Mouse (Mus musculus): ENCODE data around the gene Gm11564. TPM values are rescaled to one million over a fixed set of nuclear protein-coding genes. Genes with fewer than 3 reads are reported as not detected.
"Not testable (repeated sequence)": the region's sequence is repeated elsewhere in the genome, so short reads cannot be mapped to it uniquely, and the experiment has no call there.

The Gm11564 gene
- polyA plus RNA-seq, 1 experiment from 2014 or later: not detected

DNA sequence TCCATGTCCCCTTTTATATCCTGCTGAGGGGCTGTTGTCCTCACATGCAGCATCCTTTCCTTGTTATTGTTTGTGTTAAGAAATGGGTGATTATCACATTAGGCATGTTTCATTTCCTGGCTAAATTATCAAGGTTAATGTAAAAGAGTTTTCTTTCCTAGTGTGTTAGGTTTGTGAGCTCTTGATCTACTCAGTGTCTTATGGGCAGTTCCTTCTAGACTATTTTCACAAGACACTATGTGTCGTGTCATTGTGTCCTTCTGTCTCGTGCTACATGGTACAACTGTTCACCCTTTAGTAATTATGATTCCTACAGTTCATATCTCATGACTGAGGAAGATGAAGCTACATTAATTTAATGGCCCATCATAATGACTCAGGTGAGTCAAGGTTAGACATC, 22.1 kb downstream of the Gm11564 start, which contains the start of gene Gm11596:
Gene Gm11596 (minus strand): TSS at position 101 of the 400 bp plus-strand sequence.
- H3K4me3 ChIP-seq: no peak within 1 kb of the TSS
- WGBS: 80% methylated on average over 2 of the region's 2 CpGs
- no peaks in the 10 kb centered on the region for H3K4me1 ChIP-seq
- H3K27ac ChIP-seq: no peak within 1 kb of the TSS
- no peaks in the 10 kb centered on the region for H3K9me3 ChIP-seq
- H3K4me2 ChIP-seq (replicated peaks): no peak within 1 kb of the TSS
- H3K36me3 ChIP-seq: no peaks in the 10 kb centered on the region
- 0 out of 2 replicates have a peak, but pooled peaks cover 4% of the 10 kb centered on the region for H3K27me3 ChIP-seq
- H3K9ac ChIP-seq: no peak within 1 kb of the TSS
- ATAC-seq (ENCODE audit: insufficient number of reproducible peaks, insufficient read depth, low FRiP score, low TSS enrichment): no peak

DNA sequence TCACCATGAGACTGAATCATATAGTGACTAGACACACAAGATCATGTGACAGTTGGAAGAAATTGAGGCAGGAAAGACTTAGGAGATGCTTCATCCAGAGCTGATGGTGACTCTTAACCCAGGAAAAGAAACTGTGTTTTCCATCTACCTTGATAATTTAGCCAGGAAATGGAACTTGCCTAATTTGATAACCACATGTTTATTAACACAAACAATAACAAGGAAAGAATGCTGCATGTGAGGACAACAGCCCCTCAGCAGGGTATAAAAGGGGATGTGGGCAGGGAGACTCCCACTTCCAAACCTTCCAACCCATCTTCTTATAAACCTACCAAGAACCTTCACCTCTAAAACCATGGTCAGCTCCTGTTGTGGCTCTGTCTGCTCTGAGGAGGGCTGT, 30.6 kb downstream of the Gm11564 start, which contains the start of gene Krtap4-9:
Gene Krtap4-9 (plus strand): TSS at position 301 of the 400 bp plus-strand sequence.
- H3K9me3 ChIP-seq; H3K27me3 ChIP-seq; H3K4me1 ChIP-seq; H3K4me3 ChIP-seq; H3K36me3 ChIP-seq; H3K9ac ChIP-seq; H3K4me2 ChIP-seq (replicated peaks); ATAC-seq (ENCODE audit: insufficient number of reproducible peaks, insufficient read depth, low FRiP score, low TSS enrichment); H3K27ac ChIP-seq: not testable (repeated sequence)

DNA sequence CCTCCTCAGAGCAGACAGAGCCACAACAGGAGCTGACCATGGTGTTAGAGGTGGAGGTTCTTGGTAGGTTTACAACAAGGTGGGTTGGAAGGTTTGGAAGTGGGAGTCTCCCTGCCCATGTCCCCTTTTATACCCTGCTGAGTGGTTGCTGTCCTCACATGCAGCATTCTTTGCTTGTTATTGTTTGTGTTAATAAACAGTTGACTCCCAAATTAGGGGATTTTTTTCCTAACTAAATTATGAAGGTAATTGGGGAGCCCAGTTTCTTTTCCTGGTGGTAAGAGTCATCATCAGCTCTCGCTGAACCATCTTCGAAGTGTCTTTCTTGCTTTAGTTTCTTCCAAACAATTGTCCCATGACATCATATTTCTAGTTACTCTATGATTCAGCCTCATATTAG, 34.9 kb downstream of the Gm11564 start, which contains the start of gene Krtap4-8:
Gene Krtap4-8 (minus strand): TSS at position 101 of the 400 bp plus-strand sequence.
- H3K27ac ChIP-seq: no peak within 1 kb of the TSS
- ATAC-seq (ENCODE audit: insufficient number of reproducible peaks, insufficient read depth, low FRiP score, low TSS enrichment): no peak
- 91% methylated on average over 2 of the region's 2 CpGs for WGBS
- no peaks in the 10 kb centered on the region for H3K27me3 ChIP-seq
- H3K4me1 ChIP-seq: no peaks in the 10 kb centered on the region
- H3K4me3 ChIP-seq: no peak within 1 kb of the TSS
- H3K36me3 ChIP-seq: no peaks in the 10 kb centered on the region
- H3K9me3 ChIP-seq: no peaks in the 10 kb centered on the region
- H3K4me2 ChIP-seq (replicated peaks): no peak within 1 kb of the TSS
- no peak within 1 kb of the TSS for H3K9ac ChIP-seq

DNA sequence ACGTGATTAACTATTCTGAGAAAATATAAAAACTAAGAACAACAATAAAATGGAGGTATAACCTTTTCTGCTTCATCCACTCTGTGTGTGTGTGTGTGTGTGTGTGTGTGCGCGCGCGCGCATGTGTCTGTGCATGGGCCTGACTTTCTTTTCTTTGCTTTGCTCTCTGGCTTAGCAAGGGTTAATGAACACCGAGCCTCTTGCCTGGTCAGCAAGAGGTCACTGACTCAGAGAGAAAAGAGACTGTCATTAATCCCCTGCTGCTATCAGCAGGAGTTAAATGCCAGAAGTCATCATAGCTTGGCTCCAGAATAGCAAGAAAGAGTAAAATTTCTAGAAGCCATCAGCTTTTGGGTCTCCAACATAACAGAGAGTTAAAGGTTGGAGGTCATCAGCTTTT, 37.1 kb downstream of the Gm11564 start:
- Histone ChIP-seq H3K9ac (no peak overlapping the region), H3K9me3 (no peaks in the 10 kb centered on the region), H3K27ac (no peak overlapping the region), H3K4me1 (no peaks in the 10 kb centered on the region), H3K4me2 (replicated peaks) (no peak overlapping the region), H3K4me3 (no peak overlapping the region), H3K27me3 (no peaks in the 10 kb centered on the region), H3K36me3 (no peaks in the 10 kb centered on the region)
- 55% methylated on average over 7 of the region's 7 CpGs for WGBS
- ATAC-seq (ENCODE audit: insufficient number of reproducible peaks, insufficient read depth, low FRiP score, low TSS enrichment): no peak

- not testable (repeated sequence) for ATAC-seq (ENCODE audit: insufficient number of reproducible peaks, insufficient read depth, low FRiP score, low TSS enrichment); H3K9me3 ChIP-seq; H3K27me3 ChIP-seq; H3K4me1 ChIP-seq; H3K4me3 ChIP-seq; H3K36me3 ChIP-seq; H3K9ac ChIP-seq; H3K27ac ChIP-seq; H3K4me2 ChIP-seq (replicated peaks)
These were observed 42.7 kb downstream of the Gm11564 start, which contains the start of gene Gm11595 for GRCm38 (mm10) chr11:99772813-99773212. TSS of gene Gm11595 (minus strand) at chr11:99772913.

- H3K27me3 ChIP-seq: no peaks in the 10 kb centered on the region
- no peak overlapping the region for H3K4me2 ChIP-seq (replicated peaks)
- ATAC-seq (ENCODE audit: insufficient number of reproducible peaks, insufficient read depth, low FRiP score, low TSS enrichment): no peak
- H3K4me3 ChIP-seq: no peak overlapping the region
- no peak overlapping the region for H3K27ac ChIP-seq
- H3K9me3 ChIP-seq: no peaks in the 10 kb centered on the region
- WGBS: 69% methylated on average over 2 of the region's 2 CpGs
- no peak overlapping the region for H3K9ac ChIP-seq
- no peaks in the 10 kb centered on the region for H3K4me1 ChIP-seq
- no peaks in the 10 kb centered on the region for H3K36me3 ChIP-seq
These were observed 47.1 kb downstream of the Gm11564 start for GRCm38 (mm10) chr11:99768410-99768809.

Other genes starting within 250 kb of the Gm11564 start
- gene Krtap3-1, start 249.0 kb downstream of the Gm11564 start, polyA plus RNA-seq (2016; fragmentation: Nextera tagmentation; extraction: Ambion mirVana): not detected in 2 replicates
- gene Krtap1-5, start 234.7 kb downstream of the Gm11564 start, polyA plus RNA-seq (2016; fragmentation: Nextera tagmentation; extraction: Ambion mirVana): not detected in 2 replicates
- gene Krtap1-4, start 232.0 kb downstream of the Gm11564 start, polyA plus RNA-seq (2016; fragmentation: Nextera tagmentation; extraction: Ambion mirVana): not detected in 2 replicates
- gene Krtap1-3, start 224.3 kb downstream of the Gm11564 start, polyA plus RNA-seq (2016; fragmentation: Nextera tagmentation; extraction: Ambion mirVana): not detected in 2 replicates
- not detected in 2 replicates for gene Krtap9-3, start 217.6 kb downstream of the Gm11564 start, polyA plus RNA-seq (2016; fragmentation: Nextera tagmentation; extraction: Ambion mirVana)
- gene Gm11938, start 212.4 kb downstream of the Gm11564 start, polyA plus RNA-seq (2016; fragmentation: Nextera tagmentation; extraction: Ambion mirVana): not detected in 2 replicates
- gene Gm11937, start 205.5 kb downstream of the Gm11564 start, polyA plus RNA-seq (2016; fragmentation: Nextera tagmentation; extraction: Ambion mirVana): not detected in 2 replicates
- gene Krtap2-4, start 200.8 kb downstream of the Gm11564 start, polyA plus RNA-seq (2016; fragmentation: Nextera tagmentation; extraction: Ambion mirVana): not detected in 2 replicates
- gene Gm11562, start 195.2 kb downstream of the Gm11564 start, polyA plus RNA-seq (2016; fragmentation: Nextera tagmentation; extraction: Ambion mirVana): not detected in 2 replicates
- gene Krtap4-1, start 187.4 kb downstream of the Gm11564 start, polyA plus RNA-seq (2016; fragmentation: Nextera tagmentation; extraction: Ambion mirVana): not detected in 2 replicates
- gene Krtap4-2, start 180.6 kb downstream of the Gm11564 start, polyA plus RNA-seq (2016; fragmentation: Nextera tagmentation; extraction: Ambion mirVana): not detected in 2 replicates
- not detected in 2 replicates for gene Krtap4-7, start 171.6 kb downstream of the Gm11564 start, polyA plus RNA-seq (2016; fragmentation: Nextera tagmentation; extraction: Ambion mirVana)
- gene Gm11555, start 165.4 kb downstream of the Gm11564 start, polyA plus RNA-seq (2016; fragmentation: Nextera tagmentation; extraction: Ambion mirVana): not detected in 2 replicates
- not detected in 2 replicates for gene Gm11563, start 156.7 kb downstream of the Gm11564 start, polyA plus RNA-seq (2016; fragmentation: Nextera tagmentation; extraction: Ambion mirVana)
- not detected in 2 replicates for gene Krtap4-6, start 149.7 kb downstream of the Gm11564 start, polyA plus RNA-seq (2016; fragmentation: Nextera tagmentation; extraction: Ambion mirVana)
- not detected in 2 replicates for gene Gm14190, start 124.9 kb downstream of the Gm11564 start, polyA plus RNA-seq (2016; fragmentation: Nextera tagmentation; extraction: Ambion mirVana)
- gene Gm14180, start 81.4 kb downstream of the Gm11564 start, polyA plus RNA-seq (2016; fragmentation: Nextera tagmentation; extraction: Ambion mirVana): not detected in 2 replicates
- gene Gm11595, start 42.8 kb downstream of the Gm11564 start, polyA plus RNA-seq (2016; fragmentation: Nextera tagmentation; extraction: Ambion mirVana): not detected in 2 replicates
- gene Krtap4-8, start 35.0 kb downstream of the Gm11564 start, polyA plus RNA-seq (2016; fragmentation: Nextera tagmentation; extraction: Ambion mirVana): not detected in 2 replicates
- gene Krtap4-9, start 30.5 kb downstream of the Gm11564 start, polyA plus RNA-seq (2016; fragmentation: Nextera tagmentation; extraction: Ambion mirVana): not detected in 2 replicates
- gene Gm11596, start 22.2 kb downstream of the Gm11564 start, polyA plus RNA-seq (2016; fragmentation: Nextera tagmentation; extraction: Ambion mirVana): not detected in 2 replicates
- not detected in 2 replicates for gene Gm11569, start 16.7 kb downstream of the Gm11564 start, polyA plus RNA-seq (2016; fragmentation: Nextera tagmentation; extraction: Ambion mirVana)
- not detected in 2 replicates for gene Gm11554, start 11.2 kb downstream of the Gm11564 start, polyA plus RNA-seq (2016; fragmentation: Nextera tagmentation; extraction: Ambion mirVana)
- not detected in 2 replicates for gene Krtap4-13, start 5.8 kb downstream of the Gm11564 start, polyA plus RNA-seq (2016; fragmentation: Nextera tagmentation; extraction: Ambion mirVana)
- gene 2300003K06Rik, start 22.4 kb upstream of the Gm11564 start, polyA plus RNA-seq (2016; fragmentation: Nextera tagmentation; extraction: Ambion mirVana): not detected in 2 replicates
- not detected in 2 replicates for gene Krtap4-16, start 35.9 kb upstream of the Gm11564 start, polyA plus RNA-seq (2016; fragmentation: Nextera tagmentation; extraction: Ambion mirVana)
- not detected in 2 replicates for gene Gm11568, start 42.3 kb upstream of the Gm11564 start, polyA plus RNA-seq (2016; fragmentation: Nextera tagmentation; extraction: Ambion mirVana)
- not detected in 2 replicates for gene Gm11559, start 48.8 kb upstream of the Gm11564 start, polyA plus RNA-seq (2016; fragmentation: Nextera tagmentation; extraction: Ambion mirVana)
- gene Krtap9-1, start 57.7 kb upstream of the Gm11564 start, polyA plus RNA-seq (2016; fragmentation: Nextera tagmentation; extraction: Ambion mirVana): not detected in 2 replicates
- gene Gm11567, start 63.5 kb upstream of the Gm11564 start, polyA plus RNA-seq (2016; fragmentation: Nextera tagmentation; extraction: Ambion mirVana): not detected in 2 replicates
- not detected in 2 replicates for gene Krtap31-1, start 92.3 kb upstream of the Gm11564 start, polyA plus RNA-seq (2016; fragmentation: Nextera tagmentation; extraction: Ambion mirVana)
- gene Gm11565, start 99.1 kb upstream of the Gm11564 start, polyA plus RNA-seq (2016; fragmentation: Nextera tagmentation; extraction: Ambion mirVana): not detected in 2 replicates
- gene Krtap31-2, start 120.6 kb upstream of the Gm11564 start, polyA plus RNA-seq (2016; fragmentation: Nextera tagmentation; extraction: Ambion mirVana): not detected in 2 replicates
- not detected in 2 replicates for gene Krtap9-5, start 132.8 kb upstream of the Gm11564 start, polyA plus RNA-seq (2016; fragmentation: Nextera tagmentation; extraction: Ambion mirVana)
- not detected in 2 replicates for gene Krtap29-1, start 163.4 kb upstream of the Gm11564 start, polyA plus RNA-seq (2016; fragmentation: Nextera tagmentation; extraction: Ambion mirVana)
- gene Krtap16-1, start 170.9 kb upstream of the Gm11564 start, polyA plus RNA-seq (2016; fragmentation: Nextera tagmentation; extraction: Ambion mirVana): not detected in 2 replicates
- 0.29 TPM in 1 of 2 replicates, not detected in the other for gene Krtap17-1, start 178.3 kb upstream of the Gm11564 start, polyA plus RNA-seq (2016; fragmentation: Nextera tagmentation; extraction: Ambion mirVana)
- gene Krt33a, start 200.5 kb upstream of the Gm11564 start, polyA plus RNA-seq (2016; fragmentation: Nextera tagmentation; extraction: Ambion mirVana): 0.15 TPM in 1 of 2 replicates, not detected in the other
- 0.23 and 0.40 TPM in 2 replicates for gene Krt33b, start 214.2 kb upstream of the Gm11564 start, polyA plus RNA-seq (2016; fragmentation: Nextera tagmentation; extraction: Ambion mirVana)
- gene Krt34, start 225.9 kb upstream of the Gm11564 start, polyA plus RNA-seq (2016; fragmentation: Nextera tagmentation; extraction: Ambion mirVana): not detected in 2 replicates
- not detected in 2 replicates for gene Krt31, start 234.9 kb upstream of the Gm11564 start, polyA plus RNA-seq (2016; fragmentation: Nextera tagmentation; extraction: Ambion mirVana)

Data from embryonic facial prominence, embryonic 12.5 days (tissue).